Mouse (Mus musculus) left cerebral cortex, adult 18-20 months (tissue): Measurements from ENCODE around the gene Dnajb5. TPM values are rescaled to one million over a fixed set of nuclear protein-coding genes. Genes with fewer than 3 reads are reported as not detected.
A peak's percentile ranks its signal among the peaks of the same experiment; 100 is the strongest.
"Not testable (repeated sequence)": the region's sequence is repeated elsewhere in the genome, so short reads cannot be mapped to it uniquely, and the experiment has no call there.

Experiments used
- DNase-seq, 2 experiments: peaks; one replicate each; pipeline ENCODE4 v3.0.0; 2021 to 2022; ENCODE audit warnings: low spot score in 2 of 2, mixed read lengths in 1 of 2
- total RNA-seq, 2 experiments: library from RNA; stranded (reverse); gene quantifications; 2 replicates each; pipeline ENCODE4 v1.2.3; 2021

Gene Dnajb5
- total RNA-seq, 2 experiments from 2014 or later: 262 to 268 TPM

DNA sequence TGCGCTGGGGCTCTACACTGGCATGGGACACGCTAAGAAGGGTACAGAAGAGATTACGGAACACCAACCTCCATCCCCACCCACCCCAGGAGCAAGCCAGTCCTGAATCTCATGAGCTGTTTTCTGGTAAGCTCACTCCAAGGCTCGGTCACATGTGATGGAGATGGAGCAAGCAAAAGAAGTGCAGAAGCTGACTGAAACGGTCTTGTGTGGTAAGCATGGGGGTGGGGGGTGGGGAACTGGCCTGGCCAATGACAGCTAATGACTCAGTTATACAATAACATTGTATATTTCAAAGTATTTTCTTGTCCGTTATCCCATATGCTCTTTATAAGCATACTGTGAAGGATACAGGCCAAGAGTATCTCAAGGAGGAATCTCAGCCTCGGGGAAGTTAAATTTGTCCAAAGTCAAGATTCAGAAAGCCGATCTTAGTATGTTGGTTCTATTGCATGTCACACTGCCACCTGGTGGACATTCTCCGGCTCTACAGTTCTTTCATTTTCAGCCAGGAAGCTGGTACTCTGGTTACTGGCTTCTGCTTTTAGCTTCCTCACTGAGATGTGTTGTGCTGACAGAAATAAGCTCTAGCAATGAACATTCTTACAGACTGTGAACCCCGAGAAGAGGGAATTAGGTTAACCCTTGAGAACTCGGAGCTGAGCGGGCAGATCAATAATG is 15.6 kb downstream of the Dnajb5 start:
- peak in 1 of 2 experiments; percentile 54 for DNase-seq

DNA sequence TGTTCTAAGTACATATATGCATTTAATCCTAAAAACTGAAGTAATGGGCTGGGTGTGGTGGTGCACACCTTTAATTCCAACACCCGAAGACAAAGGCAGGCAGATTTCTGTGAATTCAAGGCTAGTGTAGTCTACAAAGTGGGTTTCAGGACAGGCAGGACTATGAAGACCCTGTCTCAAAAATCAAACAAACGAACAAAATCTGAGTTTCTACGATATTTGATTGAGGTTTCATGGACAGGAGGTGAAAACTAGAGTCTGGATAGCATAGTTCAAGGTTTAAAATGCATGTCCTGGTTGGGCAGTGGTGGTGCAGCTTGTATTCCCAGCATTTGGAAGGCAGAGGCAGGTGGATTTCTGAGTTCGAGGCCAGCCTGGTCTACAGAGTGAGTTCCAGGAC is 19.7 kb downstream of the Dnajb5 start, which contains the start of gene 1700022I11Rik:
TSS of gene 1700022I11Rik (plus strand) at position 301 of the 400 bp plus-strand sequence.
- no peak for DNase-seq

DNA sequence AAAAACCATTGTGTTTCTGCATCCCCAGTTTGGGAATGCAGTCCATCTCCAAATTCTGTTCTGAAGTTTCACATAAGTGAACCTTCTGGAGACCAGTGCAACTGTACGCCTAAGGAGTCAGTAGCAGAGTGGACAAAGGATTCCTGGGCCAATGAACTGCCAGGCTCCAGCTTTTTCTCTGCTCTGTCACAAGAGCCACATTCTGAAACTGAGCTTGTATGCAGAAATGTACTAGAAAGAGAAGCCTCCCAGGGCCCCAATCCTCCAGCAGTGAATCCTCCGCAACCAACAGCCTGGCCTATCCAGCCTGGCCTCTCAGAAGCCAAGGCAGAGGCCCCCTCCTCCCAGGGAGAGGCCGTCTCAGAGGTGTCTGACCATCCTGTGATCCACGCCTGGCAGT is 23.3 kb downstream of the Dnajb5 start:
- DNase-seq: no peak

DNA sequence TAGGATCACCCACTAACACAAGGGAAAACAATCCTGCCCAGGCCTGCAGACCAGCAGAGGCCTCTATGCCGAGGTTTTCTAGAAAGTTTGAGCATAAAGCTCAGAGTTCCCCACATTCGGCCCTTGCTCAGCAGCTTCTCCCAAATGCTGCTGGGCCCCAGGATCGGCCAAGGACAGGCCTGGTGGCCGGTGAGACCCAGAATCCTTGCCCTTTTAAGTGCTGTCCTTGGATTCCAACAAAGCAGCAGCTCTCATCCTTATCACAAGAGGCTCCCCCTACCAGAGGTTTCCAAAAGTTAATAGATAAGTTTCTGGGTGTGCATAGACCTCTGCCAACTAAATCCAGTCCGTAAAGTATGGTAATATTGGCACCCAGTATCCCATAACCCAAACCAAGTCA is 24.3 kb downstream of the Dnajb5 start:
- no peak for DNase-seq

DNA sequence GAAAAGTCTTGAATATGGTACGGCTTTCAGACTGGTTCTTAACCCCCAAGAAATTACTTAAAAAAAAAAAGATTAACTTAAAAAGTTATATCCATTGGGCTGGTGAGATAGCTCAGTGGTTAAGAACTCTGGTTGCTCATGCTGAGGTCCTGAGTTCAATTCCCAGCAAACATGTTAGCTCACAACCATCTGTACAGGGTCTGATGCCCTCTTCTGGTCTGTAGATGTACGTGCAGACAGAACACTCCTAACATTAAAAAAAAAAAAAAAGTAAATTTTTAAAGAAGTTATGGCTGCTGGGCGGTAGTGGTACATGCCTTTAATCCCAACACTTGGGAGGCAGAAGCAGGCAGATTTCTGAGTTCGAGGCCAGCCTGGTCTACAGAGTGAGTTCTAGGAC is 28.4 kb downstream of the Dnajb5 start:
- DNase-seq: no peak

DNA sequence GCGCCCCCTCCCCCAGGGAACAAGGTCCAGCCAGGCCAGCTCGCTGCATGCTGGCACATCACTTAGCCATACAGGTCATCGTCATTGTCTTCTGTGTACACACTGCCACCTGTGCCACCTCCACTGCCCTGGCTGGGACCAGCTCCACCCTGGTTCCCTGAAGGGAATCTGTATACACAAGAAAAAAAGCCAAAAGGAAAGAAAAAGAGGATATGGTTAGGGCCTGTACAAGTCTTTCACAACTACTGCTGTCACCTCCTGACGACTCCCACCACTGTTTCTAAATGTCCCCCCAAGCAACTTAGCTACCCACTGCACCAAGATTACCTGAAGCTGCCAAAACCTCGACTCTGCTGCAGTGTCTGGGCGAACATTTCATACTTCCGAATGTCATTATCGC is 30.9 kb downstream of the Dnajb5 start:
- DNase-seq: not testable (repeated sequence)

DNA sequence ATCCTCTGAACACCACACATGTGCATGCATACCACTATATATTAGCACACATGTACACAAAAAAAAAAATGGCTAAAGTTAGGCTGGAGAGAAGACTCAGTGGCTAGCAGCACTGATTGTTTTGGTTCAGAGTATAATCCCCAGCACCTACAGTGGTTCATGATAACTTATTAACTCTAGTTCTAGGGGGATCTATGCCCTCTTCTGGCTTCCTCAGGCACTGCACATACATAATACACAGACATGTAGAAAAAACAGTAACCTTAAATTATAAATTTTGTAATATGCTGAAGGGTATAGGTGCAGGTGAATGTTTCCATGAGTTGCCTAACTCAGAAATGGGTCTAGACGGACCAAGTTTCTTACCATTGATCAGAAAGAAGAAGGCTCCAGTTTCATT is 38.7 kb downstream of the Dnajb5 start:
- no peak for DNase-seq

DNA sequence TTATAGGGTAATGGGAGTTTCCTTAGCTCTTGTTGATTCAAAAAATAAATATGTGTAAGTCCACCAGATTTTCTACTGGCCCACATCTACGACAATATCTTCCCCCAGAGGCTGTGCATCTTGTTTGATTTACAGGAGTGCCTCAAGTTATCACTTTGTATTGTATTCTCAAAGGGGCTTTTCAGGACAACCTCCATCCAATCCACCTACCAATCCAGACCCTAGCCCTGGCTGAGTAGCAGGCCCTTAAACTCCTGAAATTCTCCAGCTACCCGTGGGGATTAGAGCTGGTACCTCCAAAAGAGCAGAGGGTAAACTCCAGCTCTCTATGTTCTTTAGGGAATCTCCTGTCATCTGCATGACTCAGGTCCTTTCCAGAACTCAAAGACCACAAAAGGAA is 48.4 kb downstream of the Dnajb5 start:
- no peak for DNase-seq

DNA sequence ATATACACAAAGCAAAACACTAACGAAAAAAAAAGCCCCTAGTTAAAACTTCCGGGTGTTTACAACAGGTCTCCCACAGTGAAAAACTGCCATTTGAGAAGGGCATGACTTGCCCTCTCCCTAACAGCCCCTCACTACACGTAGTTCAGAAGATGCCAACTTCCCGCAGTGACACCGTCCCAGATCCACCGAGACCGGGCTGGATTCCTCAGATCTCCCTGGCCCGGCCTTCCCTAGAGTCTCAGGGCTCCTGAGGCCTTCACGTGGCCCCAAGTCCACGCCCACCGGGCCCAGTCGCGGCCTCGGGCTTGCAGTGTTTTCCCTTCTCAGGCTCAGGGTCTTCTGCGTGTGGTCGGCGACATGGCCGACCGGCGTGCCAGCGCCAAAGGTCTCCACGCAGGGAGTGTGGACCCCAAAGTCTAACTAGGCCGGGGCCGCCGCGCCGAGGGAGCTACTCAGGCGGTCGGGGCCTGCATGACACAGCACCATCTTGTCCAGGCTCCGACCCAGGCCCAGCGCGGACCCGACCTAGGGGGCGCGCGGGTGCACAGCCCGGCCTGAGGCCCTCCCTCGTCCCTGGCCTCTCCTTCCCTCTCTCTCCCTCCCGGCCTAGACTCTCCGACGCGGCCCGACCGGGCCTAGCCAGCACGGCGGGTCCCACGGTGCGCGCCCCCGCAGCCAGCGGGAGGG is 50.0 kb downstream of the Dnajb5 start:
- peak; percentile 54 to 69 for DNase-seq

DNA sequence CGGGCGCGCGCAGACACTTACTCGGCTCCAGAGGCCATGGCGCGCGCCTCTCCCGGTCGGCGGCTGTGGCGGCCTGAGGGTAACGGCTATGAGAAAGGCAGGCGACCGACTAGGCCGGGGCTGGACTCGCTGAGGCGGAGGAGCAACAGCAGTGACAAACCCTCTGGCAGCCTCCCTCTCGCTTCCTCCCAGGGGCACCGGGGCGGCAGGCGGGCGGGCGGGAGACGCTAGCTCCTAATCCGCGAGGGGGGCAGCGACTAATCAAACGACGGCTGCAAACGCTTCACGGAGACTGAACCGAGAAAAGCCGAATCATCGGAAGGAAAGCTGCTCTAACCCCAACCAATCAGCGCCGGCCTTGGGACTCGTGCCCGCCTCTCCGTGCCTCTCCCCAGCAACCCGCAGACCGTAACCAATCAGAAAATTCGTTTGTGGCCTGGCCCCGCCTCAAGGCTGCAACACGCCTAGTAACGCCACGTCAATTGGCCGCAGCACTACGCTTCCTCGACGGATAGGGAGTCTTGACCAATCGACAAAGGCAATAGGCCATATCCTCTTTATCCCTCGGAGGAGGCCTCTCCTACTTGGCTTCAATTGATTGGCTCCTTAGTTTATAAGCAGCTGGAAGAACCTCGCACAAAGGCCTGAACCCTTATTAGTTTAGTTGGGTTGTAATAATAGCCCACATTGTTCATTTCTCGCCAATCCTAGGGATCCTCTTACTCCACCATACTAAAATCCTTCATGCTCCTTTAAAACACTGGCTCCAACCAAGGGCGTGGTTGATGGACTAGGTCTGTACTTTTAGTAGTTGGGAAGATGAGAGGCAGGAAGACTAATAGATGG is 50.8 kb downstream of the Dnajb5 start, which contains the start of gene Vcp:
TSS of gene Vcp (minus strand) at position 367 of the 846 bp plus-strand sequence.
- peak; percentile 98 to 99 for DNase-seq

DNA sequence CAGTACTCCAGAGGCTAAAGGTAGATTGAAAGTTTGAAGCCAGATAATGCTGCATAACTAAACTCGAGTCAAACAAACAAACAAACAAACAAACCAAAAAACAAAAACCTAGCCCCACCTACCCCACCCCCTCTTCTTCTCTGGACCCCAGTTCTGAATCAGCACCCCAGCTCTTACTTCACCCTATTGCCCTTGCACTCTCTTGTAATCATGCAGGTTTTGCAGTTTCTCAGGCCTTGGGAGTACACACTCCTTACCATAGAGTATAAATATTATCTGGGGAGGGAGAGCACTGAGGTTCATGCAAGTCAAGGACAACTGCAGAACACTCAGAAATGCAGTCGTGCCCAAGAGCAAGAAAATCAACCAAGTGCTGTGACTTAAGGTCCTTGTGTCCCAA is 51.7 kb downstream of the Dnajb5 start:
- no peak for DNase-seq

DNA sequence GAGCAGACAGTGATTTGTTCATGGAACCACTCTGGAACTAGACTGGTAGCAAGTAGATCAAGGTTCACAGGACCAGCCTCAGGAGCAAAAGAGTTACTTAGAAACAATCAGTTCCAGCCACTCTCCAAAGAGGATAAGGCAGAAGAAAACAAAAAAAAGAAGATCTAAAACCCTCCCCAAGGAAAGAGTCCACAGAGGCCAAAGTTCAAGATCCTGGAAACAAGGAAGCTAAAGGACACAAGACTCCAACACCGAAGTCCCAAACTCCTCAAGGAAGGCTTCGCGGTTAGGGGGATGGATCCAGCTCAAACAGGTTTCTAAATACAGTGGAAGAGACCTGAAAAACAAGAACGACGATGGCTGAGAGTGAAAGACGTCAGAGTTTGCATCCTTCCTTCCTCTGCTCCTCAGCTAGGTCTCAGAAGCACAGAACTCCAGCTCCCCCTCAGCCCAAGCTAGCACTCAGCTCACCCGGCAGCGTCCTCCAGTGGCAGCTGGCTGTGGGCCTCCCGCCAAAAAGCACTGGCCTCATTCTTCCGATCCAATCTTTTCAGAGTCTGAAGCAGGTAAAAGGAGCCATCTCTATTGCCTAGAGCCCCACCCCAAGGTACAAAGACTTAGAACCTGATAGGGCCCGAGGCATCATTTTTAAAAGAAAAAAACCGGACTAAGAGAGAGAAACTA is 53.3 kb downstream of the Dnajb5 start:
- no peak for DNase-seq

DNA sequence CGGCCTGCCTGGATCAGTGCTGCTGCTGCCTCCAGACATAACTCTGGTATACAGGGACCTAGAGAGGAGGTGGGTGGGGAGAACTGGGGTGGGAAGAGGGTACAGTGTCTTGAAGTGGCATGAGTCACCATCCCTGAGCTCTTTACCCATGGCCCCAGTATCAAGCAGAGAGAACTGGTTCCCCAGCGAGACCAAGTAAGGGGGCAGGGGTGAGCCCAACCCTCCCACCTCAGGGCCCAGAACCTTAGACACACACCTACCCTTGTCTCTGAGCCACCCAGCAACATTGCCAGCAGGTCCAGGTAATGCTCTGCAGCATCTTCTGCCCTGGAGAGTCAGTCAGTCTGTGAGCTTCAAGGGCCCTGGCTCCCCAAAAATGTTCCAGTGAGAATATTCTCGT is 55.3 kb downstream of the Dnajb5 start:
- no peak for DNase-seq

DNA sequence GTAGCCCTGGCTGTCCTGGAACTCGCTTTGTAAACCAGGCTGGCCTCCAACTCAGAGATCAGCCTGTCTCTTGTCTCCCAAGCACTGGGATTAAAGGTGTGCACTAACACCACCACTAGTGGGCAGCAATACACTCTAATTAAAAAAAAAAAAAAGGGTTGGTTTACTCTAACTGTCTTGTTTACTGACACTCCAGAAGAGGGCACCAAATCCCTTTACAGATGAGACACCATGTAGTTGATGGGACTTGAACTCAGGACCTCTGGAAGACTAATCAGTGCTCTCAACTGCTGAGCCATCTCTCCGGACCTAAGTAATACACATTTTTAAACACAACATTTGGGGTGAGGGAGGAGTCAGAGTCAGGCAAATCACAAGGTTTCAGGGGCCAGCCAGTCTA is 56.2 kb downstream of the Dnajb5 start:
- no peak for DNase-seq

Other genes with a start within 250 kb of the Dnajb5 start
- 1 to 10 TPM; 1.3 to 2.4 TPM for gene 4930578G10Rik, start 214.3 kb upstream of the Dnajb5 start, total RNA-seq
- gene Ccl19, start 193.2 kb upstream of the Dnajb5 start, total RNA-seq: 1 to 10 TPM; 1.1 to 1.6 TPM
- gene Ccl21a, start 175.8 kb upstream of the Dnajb5 start, total RNA-seq: not detected
- under 1 TPM; 0.12 to 0.19 TPM for gene Fam205a1, start 95.9 kb upstream of the Dnajb5 start, total RNA-seq
- gene Gm12394, start 93.0 kb upstream of the Dnajb5 start, total RNA-seq: 1 to 10 TPM; 1.9 to 2.2 TPM
- 1 to 10 TPM in 1 of 2 experiments, under 1 TPM in 1; 0.44 to 1.4 TPM for gene Fam205c, start 75.6 kb upstream of the Dnajb5 start, total RNA-seq
- gene Phf24, start 33.2 kb upstream of the Dnajb5 start, total RNA-seq: 100 to 1,000 TPM; 366 to 369 TPM
- not detected for gene 1700022I11Rik, start 19.8 kb downstream of the Dnajb5 start, total RNA-seq
- 100 to 1,000 TPM; 180 to 185 TPM for gene Vcp, start 50.7 kb downstream of the Dnajb5 start, total RNA-seq
- gene Fancg, start 60.7 kb downstream of the Dnajb5 start, total RNA-seq: 10 to 100 TPM; 10.3 to 11.6 TPM
- gene Pigo, start 76.0 kb downstream of the Dnajb5 start, total RNA-seq: 10 to 100 TPM; 24.1 to 25.4 TPM
- gene Stoml2, start 81.9 kb downstream of the Dnajb5 start, total RNA-seq: 100 to 1,000 TPM; 104 to 113 TPM
- 10 to 100 TPM; 33.0 to 34.3 TPM for gene Fam214b, start 96.4 kb downstream of the Dnajb5 start, total RNA-seq
- 10 to 100 TPM; 52.3 to 58.3 TPM for gene Unc13b, start 109.1 kb downstream of the Dnajb5 start, total RNA-seq